Mouse (Mus musculus): ENCODE measurements at regions not wholly inside any gene's neighbourhood (a gene's known extent, or its start where the extent isn't known, plus 50 kb on each side); places are given as distances from the start of the nearest gene placed in this dataset.

GRCm38 (mm10) chr15:58718282-58718681 is 170.8 kb upstream of the Gm49356 start:
- no peak for ATAC-seq
- no peaks in the 10 kb centered on the region for H3K27me3 ChIP-seq (replicated peaks; ENCODE audit: control insufficient read depth, insufficient read depth, low read length)
- WGBS, result 89% methylated on average over 7 of the region's 7 CpGs
- no peak overlapping the region for H3K9ac ChIP-seq (replicated peaks; ENCODE audit: low read depth, low read length)
- H3K9me3 ChIP-seq (ENCODE audit: control insufficient read depth, low read length), result no peaks in the 10 kb centered on the region
- no peak overlapping the region for H3K4me3 ChIP-seq (replicated peaks; ENCODE audit: low read length)
- H3K4me1 ChIP-seq (replicated peaks; ENCODE audit: control insufficient read depth, insufficient read depth, low read length), result no peaks in the 10 kb centered on the region
- no peak overlapping the region for H3K27ac ChIP-seq (ENCODE audit: low read length)
- no peak overlapping the region for H3K4me2 ChIP-seq (ENCODE audit: low read length)
- H3K36me3 ChIP-seq (ENCODE audit: control insufficient read depth, insufficient read depth), result no peaks in the 10 kb centered on the region

GRCm38 (mm10) chr15:58719410-58719809 is 169.7 kb upstream of the Gm49356 start:
- no peak overlapping the region for H3K4me3 ChIP-seq (replicated peaks; ENCODE audit: low read length)
- 85% methylated on average over 6 of the region's 6 CpGs for WGBS
- ATAC-seq, result no peak

GRCm38 (mm10) chr15:58727041-58727440 is 162.1 kb upstream of the Gm49356 start:
- ATAC-seq, result no peak
- no peaks in the 10 kb centered on the region for H3K36me3 ChIP-seq (ENCODE audit: control insufficient read depth, insufficient read depth)
- 92% methylated on average over 4 of the region's 4 CpGs for WGBS
- H3K4me1 ChIP-seq (replicated peaks; ENCODE audit: control insufficient read depth, insufficient read depth, low read length), result 0 out of 2 replicates have a peak, but pooled peaks cover 3% of the 10 kb centered on the region
- H3K9ac ChIP-seq (replicated peaks; ENCODE audit: low read depth, low read length), result no peak overlapping the region
- H3K4me3 ChIP-seq (replicated peaks; ENCODE audit: low read length), result no peak overlapping the region
- H3K4me2 ChIP-seq (ENCODE audit: low read length), result no peak overlapping the region
- no peaks in the 10 kb centered on the region for H3K9me3 ChIP-seq (ENCODE audit: control insufficient read depth, low read length)
- H3K27me3 ChIP-seq (replicated peaks; ENCODE audit: control insufficient read depth, insufficient read depth, low read length), result no peaks in the 10 kb centered on the region
- H3K27ac ChIP-seq (ENCODE audit: low read length), result no peak overlapping the region

More at GRCm38 (mm10) chr15:58719410-58719809, 169.7 kb upstream of the Gm49356 start:
- H3K9ac ChIP-seq (replicated peaks; ENCODE audit: low read depth, low read length), result no peak overlapping the region
- no peak overlapping the region for H3K4me2 ChIP-seq (ENCODE audit: low read length)
- H3K4me1 ChIP-seq (replicated peaks; ENCODE audit: control insufficient read depth, insufficient read depth, low read length), result no peaks in the 10 kb centered on the region
- no peaks in the 10 kb centered on the region for H3K36me3 ChIP-seq (ENCODE audit: control insufficient read depth, insufficient read depth)
- no peak overlapping the region for H3K27ac ChIP-seq (ENCODE audit: low read length)
- no peaks in the 10 kb centered on the region for H3K27me3 ChIP-seq (replicated peaks; ENCODE audit: control insufficient read depth, insufficient read depth, low read length)
- H3K9me3 ChIP-seq (ENCODE audit: control insufficient read depth, low read length), result no peaks in the 10 kb centered on the region

- Histone ChIP-seq H3K4me1 (replicated peaks; ENCODE audit: control insufficient read depth, insufficient read depth, low read length) (0 out of 2 replicates have a peak, but pooled peaks cover 3% of the 10 kb centered on the region), H3K36me3 (ENCODE audit: control insufficient read depth, insufficient read depth) (no peaks in the 10 kb centered on the region), H3K27me3 (replicated peaks; ENCODE audit: control insufficient read depth, insufficient read depth, low read length) (no peaks in the 10 kb centered on the region), H3K9ac (replicated peaks; ENCODE audit: low read depth, low read length) (no peak overlapping the region), H3K4me3 (replicated peaks; ENCODE audit: low read length) (no peak overlapping the region), H3K4me2 (ENCODE audit: low read length) (no peak overlapping the region), H3K27ac (ENCODE audit: low read length) (no peak overlapping the region), H3K9me3 (ENCODE audit: control insufficient read depth, low read length) (no peaks in the 10 kb centered on the region)
- no peak for ATAC-seq
- 87% methylated on average over 2 of the region's 2 CpGs for WGBS
Measured at GRCm38 (mm10) chr15:58728264-58728663, 160.8 kb upstream of the Gm49356 start.

- Histone ChIP-seq H3K27ac (ENCODE audit: low read length) (no peak overlapping the region), H3K36me3 (ENCODE audit: control insufficient read depth, insufficient read depth) (no peaks in the 10 kb centered on the region)
- no peak for ATAC-seq
Measured at GRCm38 (mm10) chr15:58730861-58731260, 158.2 kb upstream of the Gm49356 start.

GRCm38 (mm10) chr15:58731346-58731745 is 157.8 kb upstream of the Gm49356 start:
- no peak for ATAC-seq
- Histone ChIP-seq H3K4me2 (ENCODE audit: low read length) (no peak overlapping the region), H3K9ac (replicated peaks; ENCODE audit: low read depth, low read length) (no peak overlapping the region), H3K27ac (ENCODE audit: low read length) (no peak overlapping the region), H3K9me3 (ENCODE audit: control insufficient read depth, low read length) (no peaks in the 10 kb centered on the region), H3K36me3 (ENCODE audit: control insufficient read depth, insufficient read depth) (no peaks in the 10 kb centered on the region), H3K4me3 (replicated peaks; ENCODE audit: low read length) (no peak overlapping the region), H3K27me3 (replicated peaks; ENCODE audit: control insufficient read depth, insufficient read depth, low read length) (no peaks in the 10 kb centered on the region), H3K4me1 (replicated peaks; ENCODE audit: control insufficient read depth, insufficient read depth, low read length) (0 out of 2 replicates have a peak, but pooled peaks cover 3% of the 10 kb centered on the region)
- 81% methylated on average over 7 of the region's 7 CpGs for WGBS

More at GRCm38 (mm10) chr15:58730861-58731260, 158.2 kb upstream of the Gm49356 start:
- Histone ChIP-seq H3K4me1 (replicated peaks; ENCODE audit: control insufficient read depth, insufficient read depth, low read length) (0 out of 2 replicates have a peak, but pooled peaks cover 3% of the 10 kb centered on the region), H3K9me3 (ENCODE audit: control insufficient read depth, low read length) (no peaks in the 10 kb centered on the region), H3K4me2 (ENCODE audit: low read length) (no peak overlapping the region), H3K4me3 (replicated peaks; ENCODE audit: low read length) (no peak overlapping the region), H3K27me3 (replicated peaks; ENCODE audit: control insufficient read depth, insufficient read depth, low read length) (no peaks in the 10 kb centered on the region), H3K9ac (replicated peaks; ENCODE audit: low read depth, low read length) (no peak overlapping the region)
- 88% methylated on average over 4 of the region's 4 CpGs for WGBS

- no peak overlapping the region for H3K4me3 ChIP-seq (replicated peaks; ENCODE audit: low read length)
- H3K27ac ChIP-seq (ENCODE audit: low read length), result no peak overlapping the region
- H3K4me2 ChIP-seq (ENCODE audit: low read length), result peak overlapping the region; percentile 4; the same call in 1 of the 2 replicates
- 0 out of 2 replicates have a peak, but pooled peaks cover 3% of the 10 kb centered on the region for H3K4me1 ChIP-seq (replicated peaks; ENCODE audit: control insufficient read depth, insufficient read depth, low read length)
- no peak overlapping the region for H3K9ac ChIP-seq (replicated peaks; ENCODE audit: low read depth, low read length)
- no peaks in the 10 kb centered on the region for H3K27me3 ChIP-seq (replicated peaks; ENCODE audit: control insufficient read depth, insufficient read depth, low read length)
- no peaks in the 10 kb centered on the region for H3K36me3 ChIP-seq (ENCODE audit: control insufficient read depth, insufficient read depth)
- peak; percentile 64 for ATAC-seq
- no peaks in the 10 kb centered on the region for H3K9me3 ChIP-seq (ENCODE audit: control insufficient read depth, low read length)
- WGBS, result 46% methylated on average over 13 of the region's 13 CpGs
Measured at GRCm38 (mm10) chr15:58731952-58732642, 157.0 kb upstream of the Gm49356 start.
